Mouse (Mus musculus) lung, postnatal 10 days (tissue): Measurements from ENCODE around the gene C2.
A peak's percentile ranks its signal among the peaks of the same experiment; 100 is the strongest.

Experiments used
- DNase-seq: peaks from one replicate; pipeline ENCODE4 v3.0.0; 2021

The C2 gene

GRCm38 (mm10) chr17:34898160-34898586 lies at the start of gene C2, which contains the start of gene Ehmt2:
Gene C2, minus strand, starts transcription at chr17:34898265.
Gene Ehmt2, plus strand, starts transcription at chr17:34898469.
- DNase-seq = peak; percentile 85

- DNase-seq = no peak
Measured at GRCm38 (mm10) chr17:34947606-34948005, 49.5 kb upstream of the C2 start.

GRCm38 (mm10) chr17:34946486-34947140 lies 48.5 kb upstream of the C2 start:
- no peak for DNase-seq

DNA sequence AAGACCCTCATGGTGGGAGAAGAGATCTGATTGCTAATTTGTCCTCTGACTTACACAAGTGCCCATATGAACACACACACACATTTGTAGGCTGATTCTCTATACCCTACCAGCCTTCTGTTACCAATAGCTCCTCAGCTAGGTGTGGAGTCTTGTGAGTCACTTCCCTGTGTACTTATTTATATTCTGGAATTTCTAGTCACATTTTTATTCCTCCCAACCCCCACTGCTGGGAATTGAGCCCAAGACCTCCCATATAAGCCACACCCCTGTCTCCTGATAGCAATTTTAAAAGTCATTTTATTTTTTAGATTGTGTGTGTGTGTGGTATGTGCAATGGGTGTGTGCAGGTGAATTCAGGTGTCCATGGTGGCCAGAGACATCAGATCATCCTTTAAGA lies 46.3 kb upstream of the C2 start:
- no peak for DNase-seq

DNA sequence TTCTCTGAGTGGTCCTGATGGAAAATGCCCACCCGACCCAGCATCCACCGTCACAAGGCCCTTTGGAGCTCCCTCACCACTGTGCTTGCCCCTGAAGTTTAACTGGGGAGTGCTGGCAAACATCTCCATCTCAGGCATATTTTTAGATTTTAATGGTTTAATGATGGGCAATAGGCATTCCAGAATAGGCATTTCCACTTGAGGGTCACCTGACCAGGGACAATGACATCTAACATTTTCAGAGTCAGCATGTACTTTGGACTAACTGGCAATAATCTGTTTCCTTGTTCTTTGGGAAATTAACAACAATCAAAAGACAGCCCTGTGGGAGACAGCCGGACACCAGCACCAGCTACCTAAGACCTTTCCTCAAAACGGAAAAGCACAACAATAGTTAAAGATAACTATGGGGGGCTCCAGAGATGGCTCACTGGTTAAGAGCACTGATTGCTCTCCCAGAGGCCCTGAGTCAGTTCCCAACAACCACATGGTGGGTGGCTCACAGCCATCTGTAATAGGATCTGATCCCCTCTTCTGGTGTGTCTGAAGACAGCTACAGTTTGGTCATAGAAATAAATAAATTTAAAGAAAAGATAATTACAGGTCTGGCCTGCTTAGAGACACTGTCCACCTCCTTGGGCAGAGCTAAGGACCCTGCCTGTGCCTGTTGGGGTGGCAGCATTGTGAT lies 45.2 kb upstream of the C2 start:
- DNase-seq = no peak

GRCm38 (mm10) chr17:34941344-34942041 lies 43.4 kb upstream of the C2 start:
- no peak for DNase-seq

DNA sequence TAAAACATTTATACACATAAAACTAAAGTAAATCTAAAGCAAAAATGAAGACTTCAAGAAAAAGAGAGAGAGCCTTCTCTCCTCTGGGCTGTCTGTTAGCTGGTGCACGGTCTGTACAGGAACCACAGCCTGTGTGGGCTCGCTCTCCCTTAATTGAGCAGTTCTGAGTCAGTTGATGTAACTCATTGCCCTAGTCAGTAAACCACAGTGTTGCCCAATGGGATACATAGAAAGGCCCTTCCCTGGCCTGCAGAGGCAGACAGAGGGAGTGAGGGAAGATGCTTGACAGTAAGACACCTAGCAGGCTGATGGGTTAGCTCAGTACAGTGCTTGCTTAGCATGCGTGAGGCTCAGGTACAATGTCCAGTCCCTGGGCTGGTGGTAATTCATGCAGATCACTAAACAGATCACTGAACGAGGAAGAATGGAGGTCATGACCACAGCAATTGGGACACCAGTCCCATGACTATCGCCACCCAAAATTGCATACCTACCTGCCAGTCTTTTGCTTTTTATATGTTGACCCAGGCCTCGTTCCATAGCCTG lies 40.0 kb upstream of the C2 start:
- DNase-seq = no peak

- DNase-seq = no peak
Measured at GRCm38 (mm10) chr17:34934830-34935229, 36.8 kb upstream of the C2 start.

DNA sequence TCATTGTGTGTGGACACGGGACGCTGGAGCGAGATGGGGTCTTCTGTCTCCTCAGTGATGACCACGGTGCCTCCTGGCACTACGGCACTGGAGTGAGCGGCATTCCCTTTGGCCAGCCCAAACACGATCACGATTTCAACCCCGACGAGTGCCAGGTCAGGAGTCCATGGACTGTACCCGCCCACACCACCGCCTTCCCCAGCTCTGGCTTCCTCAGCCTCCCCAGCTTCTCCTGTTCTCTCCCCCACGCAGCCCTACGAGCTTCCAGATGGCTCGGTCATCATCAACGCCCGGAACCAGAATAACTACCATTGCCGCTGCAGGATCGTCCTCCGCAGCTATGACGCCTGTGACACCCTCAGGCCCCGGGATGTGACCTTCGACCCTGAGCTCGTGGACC lies 36.0 kb upstream of the C2 start:
- DNase-seq = no peak

DNA sequence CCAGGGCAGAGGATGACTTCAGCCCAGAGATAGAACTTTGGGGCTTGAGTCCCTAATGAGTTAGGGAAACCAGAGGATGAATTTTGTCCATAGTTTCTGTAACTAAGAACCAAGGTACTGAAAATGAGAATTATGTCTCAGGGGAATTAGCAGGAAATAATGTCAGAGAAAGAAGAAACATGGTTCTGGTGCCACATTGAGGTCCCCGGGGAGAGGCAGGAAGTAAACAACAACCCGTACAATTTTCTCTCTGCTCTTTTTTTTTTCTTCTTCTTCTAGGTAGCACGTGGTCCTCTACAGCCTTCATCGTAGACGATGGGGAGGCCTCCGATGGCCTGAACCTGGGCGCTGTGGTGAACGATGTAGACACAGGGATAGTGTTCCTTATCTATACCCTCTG lies 34.2 kb upstream of the C2 start:
- no peak for DNase-seq

DNA sequence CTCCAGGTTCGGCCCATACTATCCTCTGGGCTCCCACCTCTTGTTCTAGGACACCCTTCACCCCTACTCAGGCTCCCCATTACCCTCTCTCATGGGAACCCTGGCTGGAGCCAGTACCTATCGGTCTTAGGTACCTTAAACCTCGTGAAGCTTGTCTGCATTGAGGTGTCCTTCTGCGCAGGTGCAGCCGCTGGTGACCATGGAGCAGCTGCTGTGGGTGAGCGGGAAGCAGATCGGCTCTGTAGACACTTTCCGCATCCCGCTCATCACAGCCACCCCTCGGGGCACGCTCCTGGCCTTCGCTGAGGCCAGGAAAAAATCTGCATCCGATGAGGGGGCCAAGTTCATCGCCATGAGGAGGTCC lies 33.7 kb upstream of the C2 start:
- DNase-seq = no peak

DNA sequence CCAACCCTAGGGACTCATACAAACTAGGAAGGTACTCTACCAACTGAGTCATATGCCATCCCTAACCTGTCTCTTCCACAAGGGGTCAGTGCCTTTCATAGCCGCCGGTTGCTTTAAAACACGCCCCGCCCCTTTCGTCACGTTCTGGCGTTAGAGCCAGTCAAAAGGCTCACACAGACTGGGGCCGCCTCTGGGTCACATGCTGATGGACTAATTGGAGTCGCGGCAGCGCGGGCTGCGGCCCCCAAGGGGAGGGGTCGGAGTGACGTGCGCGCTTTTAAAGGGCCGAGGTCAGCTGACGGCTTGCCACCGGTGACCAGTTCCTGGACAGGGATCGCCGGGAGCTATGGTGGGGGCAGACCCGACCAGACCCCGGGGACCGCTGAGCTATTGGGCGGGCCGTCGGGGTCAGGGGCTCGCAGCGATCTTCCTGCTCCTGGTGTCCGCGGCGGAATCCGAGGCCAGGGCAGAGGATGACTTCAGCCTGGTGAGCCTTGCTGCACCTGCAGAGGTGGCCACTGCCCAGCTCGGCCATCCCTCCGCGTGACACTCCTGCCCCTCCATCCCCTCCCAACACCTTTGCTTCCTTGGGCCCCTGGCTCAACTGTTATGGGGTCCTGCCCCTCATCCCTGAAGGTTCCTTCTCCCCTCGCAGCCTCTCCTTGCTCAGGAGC lies 33.1 kb upstream of the C2 start, which contains the start of gene Neu1:
TSS of gene Neu1 (plus strand) at position 193 of the 674 bp plus-strand sequence.
- DNase-seq = peak; percentile 99

GRCm38 (mm10) chr17:34928841-34929240 lies 30.8 kb upstream of the C2 start:
- no peak for DNase-seq

DNA sequence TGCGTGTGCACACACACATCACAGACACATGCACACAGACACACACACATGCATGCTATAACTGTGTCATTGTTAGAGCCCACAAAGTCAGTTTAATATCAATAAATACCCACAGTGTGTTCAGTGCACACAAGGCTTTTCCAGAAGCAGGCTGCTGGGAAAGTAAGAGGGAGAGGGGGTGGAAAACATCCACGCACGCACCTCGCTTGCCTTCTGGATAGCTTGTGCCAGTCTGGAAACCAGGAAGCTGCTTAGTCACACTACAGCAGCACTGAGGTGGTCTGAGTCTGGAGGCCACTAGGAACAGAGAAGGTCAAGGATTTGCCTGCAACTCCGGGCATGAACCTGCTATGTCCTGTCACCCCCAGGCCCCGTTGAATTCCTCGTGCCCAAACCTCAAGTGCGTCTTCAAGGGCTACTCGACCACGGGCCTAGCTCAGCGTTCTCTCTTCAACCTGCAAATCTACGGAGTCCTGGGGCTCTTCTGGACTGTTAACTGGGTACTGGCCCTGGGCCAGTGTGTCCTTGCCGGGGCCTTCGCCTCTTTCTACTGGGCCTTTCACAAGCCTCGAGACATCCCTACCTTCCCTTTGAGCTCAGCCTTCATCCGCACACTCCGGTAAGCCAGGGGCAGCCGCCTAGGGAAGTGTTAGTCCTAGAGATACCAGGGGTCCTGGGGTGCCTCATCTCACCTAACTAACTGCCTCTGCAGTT lies 29.4 kb upstream of the C2 start:
- DNase-seq = peak; percentile 43

DNA sequence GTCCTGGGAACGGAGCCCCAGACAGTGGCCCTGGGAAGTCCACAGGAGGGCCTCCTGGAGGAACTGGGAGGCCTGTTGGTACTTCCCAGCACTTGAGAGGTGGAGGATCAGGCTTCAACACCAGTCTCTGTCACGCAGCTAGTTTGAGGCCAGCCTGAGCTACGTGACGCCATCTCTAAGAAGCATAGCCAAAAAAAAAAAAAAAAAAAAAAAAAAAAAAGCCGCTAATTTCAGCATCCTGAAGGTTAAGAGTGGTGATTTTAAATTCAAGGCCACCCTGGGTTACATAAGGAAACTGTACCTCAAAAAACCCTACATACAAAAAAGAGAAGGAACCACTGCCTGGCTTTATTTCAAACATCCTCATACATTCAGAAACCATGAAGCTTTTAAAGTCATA lies 26.2 kb upstream of the C2 start:
- no peak for DNase-seq

GRCm38 (mm10) chr17:34922939-34923338 lies 24.9 kb upstream of the C2 start:
- DNase-seq = no peak

DNA sequence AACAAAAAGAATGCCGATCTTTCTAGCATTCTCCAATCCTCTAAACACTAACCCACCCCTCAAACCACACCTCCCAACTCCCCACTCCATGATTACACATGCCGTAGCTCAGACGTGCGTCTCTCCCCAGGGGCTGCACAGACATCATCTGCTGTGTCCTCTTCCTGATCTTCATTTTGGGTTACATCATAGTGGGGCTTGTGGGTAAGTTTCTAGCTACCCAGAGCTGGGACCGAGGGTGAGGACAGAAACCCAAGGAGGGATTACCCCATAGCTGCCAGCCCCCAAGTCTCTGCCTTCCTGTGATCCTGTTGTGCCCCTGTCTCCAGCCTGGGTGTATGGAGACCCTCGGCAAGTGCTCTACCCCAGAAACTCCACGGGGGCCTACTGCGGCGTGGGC lies 19.1 kb upstream of the C2 start:
- DNase-seq = no peak

- no peak for DNase-seq
Measured at GRCm38 (mm10) chr17:34916316-34916715, 18.3 kb upstream of the C2 start.

GRCm38 (mm10) chr17:34915410-34915831 lies 17.4 kb upstream of the C2 start:
- DNase-seq = peak; percentile 67

DNA sequence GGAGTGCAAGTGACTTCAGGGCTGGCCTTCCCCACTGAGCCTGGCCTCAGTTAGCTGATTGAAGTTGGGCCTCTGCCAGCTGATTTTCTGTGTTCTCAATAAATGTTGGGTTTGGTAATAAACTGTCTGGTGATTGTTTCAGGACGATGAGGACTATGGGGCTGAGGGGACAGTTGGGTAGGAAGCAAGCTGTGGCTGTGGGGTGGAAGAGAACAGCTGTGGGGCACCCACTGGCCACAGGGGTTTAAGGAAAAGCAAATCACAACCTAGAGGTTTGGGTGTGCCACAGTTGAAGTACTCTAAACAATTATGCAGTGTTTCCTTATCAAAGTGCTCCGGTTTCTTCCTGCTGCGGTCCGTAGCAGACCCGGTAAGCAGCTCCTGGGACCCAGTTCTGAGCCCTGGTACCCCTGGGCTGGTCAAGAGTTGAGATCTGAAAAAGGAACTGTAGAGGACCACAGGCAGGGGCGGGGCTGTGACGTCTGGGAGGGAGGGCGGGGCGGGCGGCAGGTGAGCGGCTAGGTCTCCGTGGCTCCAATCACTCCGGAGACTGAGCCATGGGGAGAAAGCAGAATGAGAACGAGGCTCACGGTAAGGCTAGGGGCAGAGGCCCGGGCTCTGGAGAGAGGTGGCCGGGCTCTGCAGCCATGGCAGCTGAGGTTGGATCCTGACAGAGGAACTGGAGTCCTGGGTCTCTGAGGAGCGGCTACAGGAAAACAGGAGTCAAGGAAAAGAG lies 16.0 kb upstream of the C2 start, which contains the start of gene Slc44a4:
TSS of gene Slc44a4 (plus strand) at position 537 of the 736 bp plus-strand sequence.
- DNase-seq = no peak

GRCm38 (mm10) chr17:34911945-34912351 lies 13.9 kb upstream of the C2 start:
- DNase-seq = peak; percentile 87

DNA sequence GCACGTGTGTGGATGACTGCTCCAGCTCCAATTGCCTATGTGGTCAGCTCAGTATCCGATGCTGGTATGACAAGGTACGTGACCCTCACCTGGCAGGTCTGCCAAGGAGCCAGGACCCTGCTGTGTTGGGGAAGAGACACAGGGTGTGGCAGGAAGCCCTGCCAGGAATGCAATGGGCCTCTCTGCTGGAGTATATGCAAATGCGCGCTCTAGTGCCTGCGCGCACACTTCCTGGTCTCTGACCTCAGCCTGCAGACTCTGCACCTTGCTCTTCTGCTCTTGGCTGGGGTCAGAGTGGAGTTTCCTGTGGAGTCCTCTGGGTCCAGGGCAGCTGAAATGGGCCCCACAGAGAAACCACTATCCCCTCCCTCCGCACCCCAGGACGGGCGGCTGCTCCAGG lies 12.9 kb upstream of the C2 start:
- no peak for DNase-seq
